Mouse (Mus musculus): Measurements from ENCODE around the gene Supt3.

DNA sequence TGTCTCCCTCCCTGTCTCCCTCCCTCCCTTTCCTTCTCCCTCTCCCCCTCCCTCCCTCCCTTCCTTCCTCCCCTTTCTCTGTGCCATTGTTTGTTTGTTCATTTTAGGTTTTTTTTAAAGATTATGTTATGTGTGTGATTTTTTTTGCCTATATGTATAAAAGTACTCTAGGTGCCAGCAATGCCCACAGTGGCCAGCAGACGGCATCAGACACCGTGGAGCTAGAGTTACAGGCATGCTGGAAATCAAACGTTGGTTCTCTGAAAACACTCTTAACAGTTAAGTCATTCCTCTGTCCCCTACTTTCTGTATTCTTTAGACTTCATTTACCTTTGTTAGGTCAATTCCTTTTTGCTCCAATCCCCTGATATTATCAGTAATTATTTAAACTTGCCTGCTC lies 33.2 kb upstream of the Supt3 start:
- peak; percentile 72 for TF ChIP-seq CTCF (IDR thresholded peaks at IDR 0.05; ENCODE audit: low read depth, low read length)
- TF ChIP-seq POLR2A (IDR thresholded peaks at IDR 0.05; ENCODE audit: extremely low read depth, insufficient read depth, low read length): no peak
